Mouse (Mus musculus): ENCODE data around the gene Ddx47. TPM values are rescaled to one million over a fixed set of nuclear protein-coding genes. Genes with fewer than 3 reads are reported as not detected.

Gene Ddx47
- polyA plus RNA-seq, 1 experiment from 2014 or later = 99.7 TPM

GRCm38 (mm10) chr6:134984748-134985147, 26.7 kb upstream of the Ddx47 start:
- Histone ChIP-seq H3K27ac (no peak overlapping the region), H3K4me3 (replicated peaks) (no peak overlapping the region), H3K36me3 (no peaks in the 10 kb centered on the region), H3K27me3 (replicated peaks) (no peaks in the 10 kb centered on the region), H3K9me3 (no peaks in the 10 kb centered on the region), H3K4me1 (replicated peaks) (peaks cover 7% of the 10 kb centered on the region), H3K9ac (no peak overlapping the region), H3K4me2 (replicated peaks) (no peak overlapping the region)
- WGBS = 50% methylated on average over 3 of the region's 3 CpGs
- peak; percentile 48 for ATAC-seq

- Histone ChIP-seq H3K4me1 (replicated peaks) (peaks cover 7% of the 10 kb centered on the region), H3K4me2 (replicated peaks) (no peak overlapping the region), H3K9ac (no peak overlapping the region), H3K36me3 (no peaks in the 10 kb centered on the region), H3K27ac (no peak overlapping the region), H3K27me3 (replicated peaks) (no peaks in the 10 kb centered on the region), H3K4me3 (replicated peaks) (no peak overlapping the region), H3K9me3 (no peaks in the 10 kb centered on the region)
- ATAC-seq = no peak
- 76% methylated on average over 9 of the region's 9 CpGs for whole genome bisulfite sequencing
Measured at GRCm38 (mm10) chr6:134988377-134988776, 23.0 kb upstream of the Ddx47 start.

- Histone ChIP-seq H3K36me3 (no peaks in the 10 kb centered on the region), H3K4me2 (replicated peaks) (no peak overlapping the region), H3K4me1 (replicated peaks) (no peaks in the 10 kb centered on the region), H3K27ac (no peak overlapping the region), H3K27me3 (replicated peaks) (no peaks in the 10 kb centered on the region), H3K9ac (no peak overlapping the region), H3K4me3 (replicated peaks) (no peak overlapping the region), H3K9me3 (no peaks in the 10 kb centered on the region)
- no peak for ATAC-seq
- WGBS = 77% methylated on average over 6 of the region's 6 CpGs
Measured at GRCm38 (mm10) chr6:134990674-134991073, 20.7 kb upstream of the Ddx47 start.

GRCm38 (mm10) chr6:134994031-134994651, 17.3 kb upstream of the Ddx47 start:
- peak; percentile 83 for ATAC-seq
- Histone ChIP-seq H3K27ac (no peak overlapping the region), H3K4me1 (replicated peaks) (no peaks in the 10 kb centered on the region), H3K4me2 (replicated peaks) (no peak overlapping the region), H3K4me3 (replicated peaks) (no peak overlapping the region), H3K27me3 (replicated peaks) (no peaks in the 10 kb centered on the region), H3K9me3 (no peaks in the 10 kb centered on the region), H3K36me3 (no peaks in the 10 kb centered on the region), H3K9ac (no peak overlapping the region)
- 53% methylated on average over 12 of the region's 12 CpGs for WGBS

GRCm38 (mm10) chr6:134994985-134995384, 16.4 kb upstream of the Ddx47 start:
- 80% methylated on average over 8 of the region's 8 CpGs for WGBS
- Histone ChIP-seq H3K27ac (no peak overlapping the region), H3K4me3 (replicated peaks) (no peak overlapping the region), H3K9me3 (no peaks in the 10 kb centered on the region), H3K36me3 (no peaks in the 10 kb centered on the region), H3K9ac (no peak overlapping the region), H3K4me2 (replicated peaks) (no peak overlapping the region), H3K4me1 (replicated peaks) (no peaks in the 10 kb centered on the region), H3K27me3 (replicated peaks) (no peaks in the 10 kb centered on the region)
- ATAC-seq = no peak

GRCm38 (mm10) chr6:134996918-134997317, 14.5 kb upstream of the Ddx47 start:
- Histone ChIP-seq H3K4me3 (replicated peaks) (no peak overlapping the region), H3K9ac (no peak overlapping the region), H3K9me3 (no peaks in the 10 kb centered on the region), H3K27me3 (replicated peaks) (no peaks in the 10 kb centered on the region), H3K4me2 (replicated peaks) (no peak overlapping the region), H3K4me1 (replicated peaks) (no peaks in the 10 kb centered on the region), H3K36me3 (no peaks in the 10 kb centered on the region), H3K27ac (no peak overlapping the region)
- no peak for ATAC-seq
- WGBS = 91% methylated on average over 2 of the region's 2 CpGs

GRCm38 (mm10) chr6:134998076-134998475, 13.3 kb upstream of the Ddx47 start:
- Histone ChIP-seq H3K27me3 (replicated peaks) (no peaks in the 10 kb centered on the region), H3K4me3 (replicated peaks) (no peak overlapping the region), H3K4me1 (replicated peaks) (no peaks in the 10 kb centered on the region), H3K9ac (no peak overlapping the region), H3K9me3 (no peaks in the 10 kb centered on the region), H3K4me2 (replicated peaks) (no peak overlapping the region), H3K27ac (no peak overlapping the region), H3K36me3 (no peaks in the 10 kb centered on the region)
- 80% methylated on average over 8 of the region's 8 CpGs for WGBS
- no peak for ATAC-seq

GRCm38 (mm10) chr6:134998781-134999180, 12.6 kb upstream of the Ddx47 start:
- no peaks in the 10 kb centered on the region for H3K4me1 ChIP-seq (replicated peaks)
- no peak overlapping the region for H3K9ac ChIP-seq
- ATAC-seq = no peak
- no peak overlapping the region for H3K27ac ChIP-seq
- H3K4me3 ChIP-seq (replicated peaks) = no peak overlapping the region
- no peaks in the 10 kb centered on the region for H3K9me3 ChIP-seq
- no peak overlapping the region for H3K4me2 ChIP-seq (replicated peaks)
- no peaks in the 10 kb centered on the region for H3K27me3 ChIP-seq (replicated peaks)
- H3K36me3 ChIP-seq = no peaks in the 10 kb centered on the region
- 64% methylated on average over 3 of the region's 3 CpGs for WGBS

GRCm38 (mm10) chr6:135000272-135000671, 11.1 kb upstream of the Ddx47 start:
- no peak overlapping the region for H3K4me2 ChIP-seq (replicated peaks)
- H3K9me3 ChIP-seq = no peaks in the 10 kb centered on the region
- no peak overlapping the region for H3K4me3 ChIP-seq (replicated peaks)
- no peak overlapping the region for H3K27ac ChIP-seq
- 50% methylated on average over 4 of the region's 4 CpGs for WGBS
- no peak for ATAC-seq
- no peaks in the 10 kb centered on the region for H3K36me3 ChIP-seq
- no peak overlapping the region for H3K9ac ChIP-seq
- H3K27me3 ChIP-seq (replicated peaks) = no peaks in the 10 kb centered on the region
- H3K4me1 ChIP-seq (replicated peaks) = no peaks in the 10 kb centered on the region

- no peak for ATAC-seq
- Histone ChIP-seq H3K27me3 (replicated peaks) (no peaks in the 10 kb centered on the region), H3K4me2 (replicated peaks) (no peak overlapping the region), H3K9ac (no peak overlapping the region), H3K27ac (no peak overlapping the region), H3K36me3 (no peaks in the 10 kb centered on the region), H3K4me1 (replicated peaks) (no peaks in the 10 kb centered on the region), H3K4me3 (replicated peaks) (no peak overlapping the region), H3K9me3 (no peaks in the 10 kb centered on the region)
- WGBS = 85% methylated on average over 4 of the region's 4 CpGs
Measured at GRCm38 (mm10) chr6:135001991-135002390, 9.4 kb upstream of the Ddx47 start.

GRCm38 (mm10) chr6:135006372-135006771, 5.0 kb upstream of the Ddx47 start:
- Histone ChIP-seq H3K4me1 (replicated peaks) (no peaks in the 10 kb centered on the region), H3K9ac (no peak overlapping the region), H3K36me3 (no peaks in the 10 kb centered on the region), H3K9me3 (no peaks in the 10 kb centered on the region), H3K27ac (no peak overlapping the region), H3K4me3 (replicated peaks) (no peak overlapping the region), H3K27me3 (replicated peaks) (no peaks in the 10 kb centered on the region), H3K4me2 (replicated peaks) (no peak overlapping the region)
- 88% methylated on average over 4 of the region's 4 CpGs for WGBS
- ATAC-seq = no peak

GRCm38 (mm10) chr6:135011734-135012116, 313 bp downstream of the Ddx47 start:
- peaks cover 23% of the 10 kb centered on the region for H3K36me3 ChIP-seq
- under 1% methylated on average over 14 of the region's 14 CpGs for WGBS
- H3K9ac ChIP-seq = peak overlapping the region; percentile 70
- peak overlapping the region; percentile 75 for H3K4me3 ChIP-seq (replicated peaks)
- H3K27ac ChIP-seq = no peak overlapping the region
- no peak; the same call in none of the 2 replicates for ATAC-seq
- no peaks in the 10 kb centered on the region for H3K9me3 ChIP-seq
- no peaks in the 10 kb centered on the region; the same call in 1 of the 2 replicates for H3K4me1 ChIP-seq (replicated peaks)
- no peaks in the 10 kb centered on the region for H3K27me3 ChIP-seq (replicated peaks)
- peak overlapping the region; percentile 73 for H3K4me2 ChIP-seq (replicated peaks)

GRCm38 (mm10) chr6:135017211-135017610, 5.8 kb downstream of the Ddx47 start:
- WGBS = 87% methylated on average over 11 of the region's 11 CpGs
- H3K4me2 ChIP-seq (replicated peaks) = no peak overlapping the region

More at GRCm38 (mm10) chr6:135017211-135017610, 5.8 kb downstream of the Ddx47 start:
- no peaks in the 10 kb centered on the region for H3K9me3 ChIP-seq
- no peaks in the 10 kb centered on the region; the same call in 1 of the 2 replicates for H3K4me1 ChIP-seq (replicated peaks)
- no peak overlapping the region for H3K27ac ChIP-seq
- H3K4me3 ChIP-seq (replicated peaks) = no peak overlapping the region
- ATAC-seq = no peak
- peaks cover 60% of the 10 kb centered on the region for H3K36me3 ChIP-seq
- H3K27me3 ChIP-seq (replicated peaks) = no peaks in the 10 kb centered on the region
- H3K9ac ChIP-seq = no peak overlapping the region
